Mouse (Mus musculus): ENCODE results near the gene Gm5935.
"Not testable (repeated sequence)": the region's sequence is repeated elsewhere in the genome, so short reads cannot be mapped to it uniquely, and the experiment has no call there.

The Gm5935 gene

GRCm38 (mm10) chrX:24775064-24775463 lies at the start of gene Gm5935:
TSS of gene Gm5935 (minus strand) at chrX:24775164.
- not testable (repeated sequence) for DNase-seq
